Mouse (Mus musculus) stomach, embryonic 14.5 days (tissue): ENCODE results near the gene Aco1. TPM values are rescaled to one million over a fixed set of nuclear protein-coding genes. Genes with fewer than 3 reads are reported as not detected.

Experiments used
- ATAC-seq: fragments of 200-750 bp; cut with Nextera tagmentation; 2 replicates; pipeline ENCODE4 v1.8.0; 2017; ENCODE audit warnings: low read depth, moderate TSS enrichment; ENCODE audit not compliant: insufficient number of reproducible peaks, insufficient read depth, low FRiP score
- H3K27ac ChIP-seq: fragments of 300-500 bp; sonication (generic); 2 replicates; pipeline ENCODE4 v1.5.1; 2014; ENCODE audit warnings: mild to moderate bottlenecking, low read length, moderate library complexity, mixed read lengths
- H3K27me3 ChIP-seq: fragments of 300-500 bp; sonication (generic); 2 replicates; pipeline ENCODE4 v1.6.1; 2014; ENCODE audit warnings: low read length, control low read depth, mixed read lengths; ENCODE audit not compliant: control insufficient read depth, insufficient read depth
- H3K36me3 ChIP-seq: fragments of 300-500 bp; sonication (generic); 2 replicates; pipeline ENCODE4 v1.6.1; 2014; ENCODE audit warnings: mild to moderate bottlenecking, control low read depth, low read length, moderate library complexity, mixed read lengths; ENCODE audit not compliant: control insufficient read depth, insufficient read depth
- H3K4me1 ChIP-seq: fragments of 300-500 bp; sonication (generic); 2 replicates; pipeline ENCODE4 v1.6.1; 2014; ENCODE audit warnings: low read length, control low read depth, mixed read lengths; ENCODE audit not compliant: control insufficient read depth, insufficient read depth
- H3K4me2 ChIP-seq: fragments of 300-500 bp; sonication (generic); replicated peaks from 2 replicates; pipeline ENCODE4 v1.6.1; 2014; ENCODE audit warnings: low read depth, low read length, control low read depth
- H3K4me3 ChIP-seq: fragments of 300-500 bp; sonication (generic); 2 replicates; pipeline ENCODE4 v1.5.1; 2014; ENCODE audit warnings: low read depth, low read length, control low read depth
- H3K9ac ChIP-seq: fragments of 300-500 bp; sonication (generic); replicated peaks from 2 replicates; pipeline ENCODE4 v1.6.1; 2014; ENCODE audit warnings: low read depth, mild to moderate bottlenecking, control low read depth, low read length, moderate library complexity, mixed read lengths
- H3K9me3 ChIP-seq: fragments of 300-500 bp; sonication (generic); 2 replicates; pipeline ENCODE4 v1.6.1; 2016; ENCODE audit warnings: low read depth, low read length, control low read depth; ENCODE audit not compliant: control insufficient read depth
- WGBS: fragments of 180-500 bp; shearing (Covaris S2); extraction: QIAGEN DNeasy Blood & Tissue Kit; methylation state at CpG from one replicate; pipeline ENCODE4 v1.1.7; 2014; 5-methylcytosine and 5-hydroxymethylcytosine counted together
- polyA plus RNA-seq: library from polyadenylated mRNA; unstranded; fragments of >200 nt; fragmentation: Nextera tagmentation; extraction: Ambion mirVana; gene quantifications from 2 replicates; pipeline ENCODE4 v1.2.1, GENCODE M21; 2014

Aco1 gene
- polyA plus RNA-seq, 1 experiment from 2014 or later: 59.3 TPM

DNA sequence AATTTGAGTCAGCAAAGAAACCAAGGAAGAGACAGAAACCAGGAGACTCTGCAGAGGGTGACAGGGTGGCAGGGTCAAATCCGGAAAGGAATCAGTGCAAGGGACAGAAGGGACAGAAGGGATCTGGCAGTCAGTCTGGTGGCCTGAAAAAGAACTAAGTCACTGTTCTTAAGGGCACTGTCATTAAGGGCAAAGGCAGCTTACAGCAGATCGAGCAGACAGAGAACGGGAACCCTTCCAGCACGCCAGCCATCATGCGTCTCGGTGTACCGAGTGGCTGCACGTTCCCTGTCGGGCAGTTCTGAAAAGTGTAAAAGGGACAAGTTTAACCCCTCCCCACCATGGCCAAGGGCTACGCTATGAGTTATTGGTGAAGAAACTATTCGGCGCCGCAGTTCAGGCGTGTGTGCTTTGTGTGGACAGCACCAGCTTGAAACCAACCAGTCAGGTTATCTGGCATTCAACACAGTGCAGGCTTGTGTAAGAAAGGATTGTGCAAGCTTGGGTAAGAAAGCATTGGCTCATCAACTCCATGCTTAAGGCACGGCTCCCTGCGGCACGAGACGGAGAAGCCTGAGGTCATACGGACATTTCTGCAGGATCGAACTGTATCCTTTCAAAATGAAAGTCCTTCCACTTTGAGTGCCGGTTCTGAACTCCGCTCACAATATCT lies 62.5 kb downstream of the Aco1 start:
- H3K36me3 ChIP-seq: peaks cover 11% of the 10 kb centered on the region
- H3K27ac ChIP-seq: no peak overlapping the region
- no peaks in the 10 kb centered on the region for H3K27me3 ChIP-seq
- H3K4me2 ChIP-seq: no peak overlapping the region
- no peaks in the 10 kb centered on the region for H3K9me3 ChIP-seq
- no peaks in the 10 kb centered on the region for H3K4me1 ChIP-seq
- H3K4me3 ChIP-seq: no peak overlapping the region
- H3K9ac ChIP-seq: no peak overlapping the region
- 89% methylated on average over 22 of the region's 22 CpGs for WGBS
- ATAC-seq: no peak

DNA sequence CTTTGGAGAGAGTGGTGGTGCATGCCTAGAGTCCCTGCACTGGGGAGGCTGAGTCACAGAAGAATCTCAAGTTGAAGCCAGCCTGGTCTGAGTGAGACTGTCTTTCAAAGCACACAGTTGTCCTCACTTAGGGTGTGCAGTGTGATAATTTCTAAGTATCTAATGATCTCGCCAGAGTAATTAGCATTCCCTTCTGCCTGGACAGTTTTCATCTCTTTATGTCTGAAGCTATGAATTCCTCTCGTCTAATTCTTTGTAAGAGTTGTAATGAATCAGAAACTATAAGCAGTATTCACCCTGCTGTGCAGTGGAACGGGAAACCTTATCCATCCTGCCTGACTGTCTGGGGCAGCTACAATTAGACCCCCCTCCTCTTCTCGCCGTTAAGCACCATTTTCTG lies 64.8 kb downstream of the Aco1 start:
- no peaks in the 10 kb centered on the region for H3K4me1 ChIP-seq
- no peak overlapping the region for H3K4me3 ChIP-seq
- no peaks in the 10 kb centered on the region for H3K27me3 ChIP-seq
- no peaks in the 10 kb centered on the region for H3K9me3 ChIP-seq
- peaks cover 8% of the 10 kb centered on the region for H3K36me3 ChIP-seq
- H3K4me2 ChIP-seq: no peak overlapping the region
- ATAC-seq: no peak
- H3K9ac ChIP-seq: no peak overlapping the region
- WGBS: 76% methylated on average over 5 of the region's 5 CpGs
- H3K27ac ChIP-seq: no peak overlapping the region

DNA sequence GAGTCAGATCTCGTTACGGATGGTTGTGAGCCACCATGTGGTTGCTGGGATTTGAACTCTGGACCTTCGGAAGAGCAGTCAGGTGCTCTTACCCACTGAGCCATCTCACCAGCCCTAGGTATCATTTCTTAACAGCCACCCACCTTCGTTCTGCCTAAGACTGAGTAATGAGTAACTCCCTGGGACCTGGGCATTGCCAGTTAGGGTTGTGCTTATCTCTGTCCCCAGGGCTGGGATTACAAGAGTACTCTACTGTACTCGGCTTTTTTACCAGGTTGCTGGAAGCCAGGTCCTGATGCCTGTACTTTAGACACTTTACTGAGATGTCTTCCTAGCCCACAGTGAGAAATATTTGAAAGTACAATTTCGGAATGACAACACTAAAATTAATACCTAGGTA lies 69.3 kb downstream of the Aco1 start:
- no peak overlapping the region for H3K4me2 ChIP-seq
- H3K27ac ChIP-seq: no peak overlapping the region
- no peaks in the 10 kb centered on the region for H3K36me3 ChIP-seq
- H3K4me3 ChIP-seq: no peak overlapping the region
- H3K4me1 ChIP-seq: no peaks in the 10 kb centered on the region
- H3K27me3 ChIP-seq: no peaks in the 10 kb centered on the region
- 88% methylated on average over 4 of the region's 6 CpGs for WGBS
- no peak for ATAC-seq
- no peak overlapping the region for H3K9ac ChIP-seq
- no peaks in the 10 kb centered on the region for H3K9me3 ChIP-seq

DNA sequence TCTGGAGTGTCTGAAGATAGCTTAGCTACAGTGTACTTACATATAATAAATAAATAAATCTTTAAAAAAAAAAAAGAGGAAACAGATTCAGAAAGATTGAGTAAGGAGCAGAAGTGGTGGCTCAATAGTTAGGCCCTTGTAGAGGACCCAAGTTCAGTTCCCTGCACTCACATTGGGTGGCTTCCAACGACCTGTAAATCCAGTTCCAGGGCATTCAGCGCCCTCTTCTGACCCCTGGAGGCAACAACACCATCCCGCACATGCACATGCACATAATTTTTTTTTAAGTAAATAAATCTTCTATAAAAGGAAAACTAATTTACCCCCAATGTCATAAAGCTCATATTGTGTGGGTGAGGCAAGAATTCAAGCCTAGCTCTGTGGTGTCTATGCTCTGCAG lies 75.0 kb downstream of the Aco1 start:
- Histone ChIP-seq H3K9ac (no peak overlapping the region), H3K27me3 (no peaks in the 10 kb centered on the region), H3K4me2 (no peak overlapping the region), H3K4me1 (peaks cover 3% of the 10 kb centered on the region; the same call in 1 of the 2 replicates), H3K27ac (no peak overlapping the region), H3K4me3 (no peak overlapping the region), H3K36me3 (no peaks in the 10 kb centered on the region), H3K9me3 (no peaks in the 10 kb centered on the region)
- 57% methylated on average over 3 of the region's 3 CpGs for WGBS
- no peak for ATAC-seq

DNA sequence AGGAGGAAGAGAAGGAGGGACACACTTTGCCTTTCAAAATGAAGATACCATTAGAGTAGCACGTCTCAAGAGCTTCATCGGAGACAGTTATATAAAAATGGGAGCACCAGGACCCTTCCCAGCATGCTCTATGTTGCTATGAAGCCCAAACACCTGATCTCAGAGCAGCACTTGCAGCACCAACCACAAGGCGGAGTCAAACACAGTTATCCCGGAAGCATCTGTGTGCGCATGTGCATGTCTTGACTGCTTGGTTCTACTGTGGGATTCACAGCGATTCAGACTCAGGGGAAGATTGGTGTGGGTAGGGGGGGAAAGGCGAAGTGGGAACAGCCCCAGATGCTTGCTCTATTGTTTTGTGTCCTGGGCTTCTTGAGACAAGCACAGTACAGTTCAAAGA lies 75.5 kb downstream of the Aco1 start:
- Histone ChIP-seq H3K4me2 (no peak overlapping the region), H3K4me3 (no peak overlapping the region), H3K9me3 (no peaks in the 10 kb centered on the region), H3K27me3 (no peaks in the 10 kb centered on the region), H3K36me3 (no peaks in the 10 kb centered on the region), H3K4me1 (peaks cover 3% of the 10 kb centered on the region; the same call in 1 of the 2 replicates), H3K9ac (no peak overlapping the region), H3K27ac (no peak overlapping the region)
- WGBS: 71% methylated on average over 7 of the region's 7 CpGs
- ATAC-seq: no peak

DNA sequence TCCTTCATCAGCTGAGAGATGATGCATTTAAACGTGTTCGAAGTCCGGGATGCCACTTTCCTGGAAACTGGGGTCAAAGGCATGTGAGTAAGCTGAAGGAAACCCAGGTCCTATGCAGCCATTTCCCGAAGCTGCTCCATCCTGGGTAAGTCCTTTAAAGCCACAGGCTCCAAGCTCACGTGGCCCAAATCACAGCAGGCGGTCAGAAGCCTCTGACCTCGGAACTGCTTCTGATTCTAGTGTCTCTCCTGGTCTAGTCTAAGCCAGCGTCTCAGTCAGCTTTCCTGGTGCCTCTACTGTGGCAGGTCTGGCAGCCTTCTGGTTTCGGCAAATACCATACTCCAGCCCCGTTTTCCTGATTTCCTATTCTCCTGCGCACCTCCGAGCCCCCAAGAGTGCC lies 77.6 kb downstream of the Aco1 start:
- WGBS: 16% methylated on average over 12 of the region's 12 CpGs
- no peak overlapping the region for H3K4me3 ChIP-seq
- H3K9ac ChIP-seq: no peak overlapping the region
- ATAC-seq: no peak
- no peak overlapping the region; the same call in 1 of the 2 replicates for H3K4me2 ChIP-seq
- no peaks in the 10 kb centered on the region for H3K36me3 ChIP-seq
- peaks cover 3% of the 10 kb centered on the region; the same call in 1 of the 2 replicates for H3K4me1 ChIP-seq
- no peaks in the 10 kb centered on the region for H3K9me3 ChIP-seq
- H3K27me3 ChIP-seq: no peaks in the 10 kb centered on the region
- no peak overlapping the region for H3K27ac ChIP-seq

DNA sequence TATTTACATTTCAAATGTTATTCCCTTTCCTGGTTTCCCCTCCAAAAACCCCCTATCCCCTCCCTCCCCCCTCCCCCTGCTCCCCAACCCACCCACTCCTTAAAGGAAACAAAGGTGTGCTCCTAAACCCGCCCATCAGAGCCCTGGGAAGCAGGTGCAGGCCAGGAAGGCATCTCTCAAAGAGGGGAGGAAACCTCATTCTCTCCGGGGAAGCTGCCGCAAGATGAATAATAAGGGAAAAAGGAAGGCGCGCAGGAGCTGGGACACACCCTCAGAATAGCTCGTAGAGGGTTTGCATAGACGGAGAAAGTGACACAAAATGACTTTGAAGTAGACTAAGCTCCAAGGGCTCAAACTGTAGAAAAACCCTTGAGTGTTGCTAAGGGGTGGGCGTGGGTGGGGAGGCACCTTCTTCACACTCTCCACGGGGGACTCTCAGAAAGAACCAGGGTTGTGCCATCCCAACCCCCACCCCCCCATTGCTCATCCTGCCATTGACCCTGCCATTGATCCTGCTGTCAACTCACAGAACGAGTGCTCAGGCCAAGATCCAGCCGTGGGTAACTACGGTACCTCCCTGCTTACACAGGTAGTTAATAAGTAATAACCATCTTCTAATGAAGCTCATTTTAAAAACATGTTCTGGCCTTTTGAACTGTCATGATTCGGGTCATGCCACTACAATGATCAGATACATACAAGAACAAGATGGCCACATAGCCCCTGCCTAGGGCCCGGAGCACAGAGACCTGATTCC lies 78.3 kb downstream of the Aco1 start:
- WGBS: 21% methylated on average over 14 of the region's 14 CpGs

DNA sequence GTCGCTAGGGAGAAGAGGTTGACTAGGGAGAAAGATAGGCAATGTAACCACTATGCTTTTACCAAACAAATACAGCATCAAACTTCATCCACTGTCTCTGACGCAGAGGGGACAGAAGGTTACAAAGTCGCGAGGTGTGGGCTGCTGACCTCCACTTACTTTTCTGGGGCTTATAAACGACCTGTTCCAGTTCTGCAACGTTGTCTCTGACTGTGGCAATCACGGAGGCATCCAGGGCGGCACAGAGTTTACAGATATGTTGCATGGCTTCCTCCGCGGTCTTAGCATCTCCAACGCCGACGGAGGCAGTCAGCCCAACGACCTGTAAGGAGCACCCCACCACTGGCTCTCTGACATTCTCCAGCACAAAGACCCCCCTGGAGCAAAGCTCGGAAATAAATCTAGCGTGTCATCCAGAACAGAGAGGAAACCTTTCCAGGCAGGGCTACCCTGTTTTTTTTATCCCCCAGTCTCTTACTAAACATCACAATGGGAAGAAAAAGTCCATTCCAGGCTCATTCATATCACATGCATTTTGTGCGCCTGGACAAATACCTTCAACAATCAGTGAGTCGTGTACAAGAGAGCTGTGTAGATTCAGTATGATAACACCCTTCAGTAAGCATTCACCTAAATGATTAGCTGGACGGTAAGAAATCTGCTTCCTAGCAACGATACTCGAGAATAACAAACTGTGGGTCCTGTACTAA lies 79.2 kb downstream of the Aco1 start:
- no peaks in the 10 kb centered on the region for H3K9me3 ChIP-seq
- no peaks in the 10 kb centered on the region for H3K27me3 ChIP-seq
- peaks cover 3% of the 10 kb centered on the region; the same call in 1 of the 2 replicates for H3K4me1 ChIP-seq
- no peak overlapping the region for H3K27ac ChIP-seq
- H3K9ac ChIP-seq: no peak overlapping the region
- H3K36me3 ChIP-seq: no peaks in the 10 kb centered on the region
- ATAC-seq: no peak
- WGBS: 41% methylated on average over 21 of the region's 21 CpGs
- no peak overlapping the region for H3K4me3 ChIP-seq
- no peak overlapping the region for H3K4me2 ChIP-seq

More for the DNA sequence above, 78.3 kb downstream of the Aco1 start:
- Histone ChIP-seq H3K27ac (no peak overlapping the region), H3K9me3 (no peaks in the 10 kb centered on the region), H3K4me2 (no peak overlapping the region; the same call in 1 of the 2 replicates), H3K9ac (no peak overlapping the region), H3K4me3 (no peak overlapping the region), H3K4me1 (peaks cover 3% of the 10 kb centered on the region; the same call in 1 of the 2 replicates), H3K36me3 (no peaks in the 10 kb centered on the region), H3K27me3 (no peaks in the 10 kb centered on the region)
- ATAC-seq: peak; percentile 53; the same call in 1 of the 2 replicates
